Mouse (Mus musculus) cerebellum, adult 11-12 months (tissue): ENCODE data around the gene Mylpf.
"Not testable (repeated sequence)": the region's sequence is repeated elsewhere in the genome, so short reads cannot be mapped to it uniquely, and the experiment has no call there.

ENCODE experiments used
- DNase-seq: peaks from one replicate; pipeline ENCODE4 v3.0.0; 2022

Gene Mylpf

DNA sequence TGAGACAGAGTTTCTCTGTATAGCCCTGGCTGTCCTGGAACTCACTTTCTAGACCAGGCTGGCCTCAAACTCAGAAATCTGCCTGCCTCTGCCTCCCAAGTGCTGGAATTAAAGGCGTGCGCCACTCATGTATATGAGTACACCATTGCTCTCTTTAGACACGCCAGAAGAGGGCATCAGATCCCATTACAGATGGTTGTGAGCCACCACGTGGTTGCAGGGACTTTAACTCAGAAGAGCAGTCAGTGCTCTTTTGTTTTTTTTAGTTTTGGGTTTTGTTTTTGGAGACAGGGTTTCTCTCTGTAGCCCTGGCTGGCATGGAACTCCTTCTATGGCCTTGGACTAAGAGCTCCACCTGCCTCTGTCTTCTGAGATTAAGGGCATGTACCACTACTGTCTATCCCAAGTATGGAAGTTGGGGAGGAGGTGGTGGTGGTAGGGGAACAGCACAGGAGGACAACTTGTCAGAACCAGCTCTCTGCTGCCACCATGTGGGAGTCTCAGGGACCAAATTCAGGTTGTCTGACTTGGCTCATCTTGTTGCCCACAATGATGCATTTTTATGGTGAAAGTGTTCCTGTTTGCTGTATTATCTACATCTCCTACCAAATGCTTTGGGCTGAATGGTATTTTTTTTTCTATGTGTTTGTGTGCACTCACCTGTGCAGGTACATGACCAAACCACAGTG, 20.1 kb downstream of the Mylpf start:
- peak; percentile 67 for DNase-seq

- no peak for DNase-seq
Measured at GRCm38 (mm10) chr7:127231376-127231775, 22.7 kb downstream of the Mylpf start.

GRCm38 (mm10) chr7:127231826-127232621, 23.3 kb downstream of the Mylpf start:
- peak; percentile 21 for DNase-seq

DNA sequence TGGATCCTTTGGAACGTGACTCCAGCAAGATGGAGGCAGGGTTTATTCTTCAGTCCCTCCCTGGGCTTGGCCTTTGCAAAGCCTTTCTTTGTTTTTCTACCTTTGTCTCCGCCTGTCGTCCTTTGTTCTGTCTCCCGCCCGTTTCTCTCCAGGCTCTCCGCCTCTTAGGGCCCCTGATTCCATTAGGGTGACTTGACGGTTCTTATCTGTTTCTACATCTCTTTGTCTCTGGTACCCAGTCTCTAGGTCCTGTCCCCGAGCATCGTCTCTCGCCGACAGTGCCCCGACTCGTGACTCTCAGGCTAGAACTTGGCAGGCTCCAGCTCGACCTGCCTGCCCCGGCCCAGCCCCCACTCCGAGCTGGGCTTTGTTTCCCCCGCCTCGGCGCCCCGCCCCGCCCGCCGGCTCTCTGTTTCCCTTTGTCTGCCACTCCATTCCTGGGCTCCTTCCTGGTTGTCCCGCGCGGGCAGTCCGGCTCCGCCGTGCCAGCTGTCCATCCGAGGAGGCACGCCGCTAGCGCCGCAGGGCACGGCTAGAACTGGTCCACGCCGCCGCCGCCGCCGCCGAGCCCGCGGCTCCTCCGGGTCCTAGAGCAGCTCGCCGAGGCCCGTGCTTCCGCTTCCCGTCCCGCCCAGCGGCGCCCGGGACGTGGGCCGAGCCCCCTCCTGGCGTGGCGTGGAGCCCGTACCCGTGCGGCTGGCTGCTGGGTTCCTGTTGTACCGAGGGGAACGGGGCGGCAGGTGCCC, 24.1 kb downstream of the Mylpf start, which contains the start of the genes Zfp553 and Sept1:
Zfp553 (plus strand) TSS at position 440 of the 746 bp plus-strand sequence.
Sept1 (minus strand) TSS at position 509 of the 746 bp plus-strand sequence.
- peak; percentile 90 for DNase-seq

DNA sequence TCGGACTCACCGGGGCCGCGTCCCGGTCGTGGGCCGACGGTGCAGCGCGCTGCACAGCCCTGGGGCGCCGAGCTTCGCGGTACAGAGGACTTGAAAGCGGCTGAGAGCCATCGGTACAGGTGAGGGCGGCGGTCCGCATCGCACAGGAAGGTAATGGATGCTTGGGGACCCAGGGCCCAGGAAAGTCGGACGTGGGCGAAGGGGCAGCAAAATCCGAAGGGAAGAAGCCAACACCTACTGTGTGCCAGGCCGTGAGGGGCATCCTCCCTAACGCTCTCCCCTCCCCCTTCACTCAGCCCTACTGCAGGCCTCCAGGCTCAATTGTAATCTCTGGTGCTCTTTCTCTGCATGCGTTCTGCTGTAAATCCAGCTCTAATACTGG, 24.7 kb downstream of the Mylpf start:
- no peak for DNase-seq

DNA sequence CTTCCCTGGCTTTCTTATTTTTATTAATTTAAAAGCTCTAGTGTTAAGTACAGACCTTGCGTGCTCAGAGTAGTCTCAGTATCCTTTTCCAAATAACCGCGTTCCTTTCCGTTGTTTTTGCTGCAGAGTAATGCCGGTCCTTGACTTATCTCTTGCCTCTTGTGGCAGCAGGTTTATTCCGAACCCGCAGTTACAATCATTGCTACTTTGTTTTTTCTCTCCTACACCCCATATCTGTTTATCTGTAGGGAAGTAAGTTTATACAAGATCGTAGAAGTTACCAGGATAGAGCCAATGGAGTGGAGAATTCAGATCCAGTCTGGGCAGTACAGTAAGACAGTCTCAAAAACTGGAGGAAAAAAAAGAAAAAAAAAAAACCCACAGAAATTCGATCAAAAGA, 25.1 kb downstream of the Mylpf start:
- DNase-seq: no peak

GRCm38 (mm10) chr7:127234777-127235176, 26.1 kb downstream of the Mylpf start:
- peak; percentile 18 for DNase-seq

GRCm38 (mm10) chr7:127243361-127243867, 34.7 kb downstream of the Mylpf start:
- DNase-seq: no peak

DNA sequence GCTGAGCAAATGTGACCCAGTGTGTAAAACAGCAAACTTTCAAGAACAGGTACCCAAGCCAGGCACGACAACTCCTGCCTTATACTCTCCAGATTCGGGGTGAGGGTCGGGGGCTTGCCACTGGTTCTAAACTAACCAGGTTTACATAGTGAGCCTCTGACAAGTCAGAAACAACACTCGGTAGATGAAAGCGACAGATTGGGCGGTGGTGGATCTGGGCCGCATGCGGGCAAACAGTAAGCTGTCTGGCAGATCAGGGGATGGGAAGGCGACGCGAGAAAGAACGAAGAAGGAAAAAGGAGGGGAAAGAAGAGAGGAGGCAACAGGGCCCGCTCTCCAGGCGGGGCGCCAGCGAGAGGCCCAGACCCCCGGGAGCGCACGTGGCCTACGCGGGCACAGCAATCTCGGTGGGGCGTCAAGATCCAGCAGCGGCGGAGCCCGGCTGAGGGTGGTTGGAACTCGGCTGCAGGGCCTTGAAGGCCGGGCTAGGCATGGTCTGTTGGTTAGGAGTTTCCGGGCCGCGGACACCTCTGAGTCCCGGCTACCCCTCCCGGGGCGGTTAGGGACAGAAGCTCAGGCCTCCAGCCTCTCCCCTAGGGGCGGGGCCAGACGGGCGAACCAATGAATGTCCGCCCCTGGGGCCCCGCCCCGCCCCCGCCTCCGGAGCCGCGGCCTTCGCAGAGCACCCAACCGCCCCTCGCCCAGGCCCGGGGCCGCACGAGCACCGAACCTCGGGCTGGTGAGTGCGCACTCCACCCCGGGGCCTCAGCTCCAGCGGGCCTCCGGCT, 35.4 kb downstream of the Mylpf start, which contains the start of gene Zfp771:
Zfp771 (plus strand) TSS at position 405 of the 788 bp plus-strand sequence.
- DNase-seq: peak; percentile 95

- no peak for DNase-seq
Measured at GRCm38 (mm10) chr7:127244658-127245510, 36.2 kb downstream of the Mylpf start.

DNA sequence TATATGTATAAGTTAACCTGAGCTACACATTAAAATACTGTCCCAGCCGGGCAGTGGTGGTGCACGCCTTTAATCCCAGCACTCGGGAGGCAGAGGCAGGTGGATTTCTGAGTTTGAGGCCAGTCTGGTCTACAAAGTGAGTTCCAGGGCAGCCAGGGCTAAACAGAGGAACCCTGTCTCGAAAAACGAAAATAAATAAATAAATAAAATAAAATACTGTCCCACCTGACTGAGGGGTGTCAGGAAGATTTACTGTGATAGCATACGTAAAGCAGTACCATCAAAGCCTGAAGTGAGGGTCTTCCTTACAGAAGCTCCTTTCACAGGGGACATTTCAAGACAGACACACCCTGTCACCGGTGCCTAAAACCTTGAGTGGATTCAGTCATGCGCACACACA, 41.8 kb downstream of the Mylpf start:
- DNase-seq: not testable (repeated sequence)

DNA sequence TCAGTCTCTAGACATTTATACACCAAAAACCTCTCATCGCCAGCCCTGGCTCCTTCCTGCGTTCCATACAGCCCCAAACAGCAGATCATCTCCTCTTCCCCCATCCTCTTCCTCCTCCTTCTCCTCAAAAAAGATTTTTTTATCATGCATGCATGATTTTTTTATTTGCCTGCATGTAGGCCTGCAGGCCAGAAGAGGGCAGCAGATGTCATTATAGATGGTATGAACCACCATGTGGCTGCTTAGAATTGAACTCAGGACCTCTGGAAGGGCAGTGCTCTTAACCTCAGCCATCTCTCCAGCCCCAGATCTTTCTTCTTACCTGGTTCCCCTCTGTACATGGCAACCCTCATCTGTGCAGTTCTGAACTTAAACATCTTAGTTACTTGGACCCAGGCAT, 43.7 kb downstream of the Mylpf start:
- DNase-seq: no peak

GRCm38 (mm10) chr7:127253341-127253740, 44.7 kb downstream of the Mylpf start:
- peak; percentile 62 for DNase-seq

DNA sequence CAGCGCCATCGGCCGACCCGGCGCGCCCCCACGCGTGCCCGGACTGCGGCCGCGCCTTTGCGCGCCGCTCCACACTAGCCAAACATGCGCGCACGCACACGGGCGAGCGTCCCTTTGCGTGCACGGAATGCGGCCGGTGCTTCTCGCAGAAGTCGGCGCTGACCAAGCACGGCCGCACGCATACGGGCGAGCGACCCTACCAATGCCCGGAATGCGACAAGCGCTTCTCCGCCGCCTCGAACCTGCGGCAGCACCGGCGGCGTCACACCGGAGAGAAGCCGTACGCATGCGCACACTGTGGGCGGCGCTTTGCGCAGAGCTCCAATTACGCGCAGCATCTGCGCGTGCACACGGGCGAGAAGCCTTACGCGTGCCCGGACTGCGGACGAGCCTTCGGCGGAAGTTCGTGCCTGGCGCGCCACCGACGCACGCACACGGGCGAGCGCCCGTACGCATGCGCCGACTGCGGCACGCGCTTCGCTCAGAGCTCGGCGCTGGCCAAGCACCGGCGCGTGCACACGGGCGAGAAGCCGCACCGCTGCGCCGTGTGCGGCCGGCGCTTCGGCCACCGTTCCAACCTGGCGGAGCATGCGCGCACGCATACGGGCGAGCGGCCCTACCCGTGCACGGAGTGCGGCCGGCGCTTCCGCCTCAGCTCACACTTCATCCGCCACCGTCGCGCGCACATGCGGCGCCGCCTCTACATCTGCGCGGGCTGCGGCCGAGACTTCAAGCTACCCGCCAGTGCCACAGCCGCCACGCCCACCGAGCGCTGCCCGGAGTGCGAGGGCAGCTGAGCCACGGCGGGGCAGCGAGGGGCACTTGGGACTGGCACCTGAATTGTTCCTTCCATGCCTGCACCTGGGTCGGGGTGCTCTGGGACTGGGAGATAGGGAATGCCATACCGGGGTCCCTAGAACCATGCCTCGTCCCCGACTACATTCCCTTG, 45.4 kb downstream of the Mylpf start:
- DNase-seq: peak; percentile 98

DNA sequence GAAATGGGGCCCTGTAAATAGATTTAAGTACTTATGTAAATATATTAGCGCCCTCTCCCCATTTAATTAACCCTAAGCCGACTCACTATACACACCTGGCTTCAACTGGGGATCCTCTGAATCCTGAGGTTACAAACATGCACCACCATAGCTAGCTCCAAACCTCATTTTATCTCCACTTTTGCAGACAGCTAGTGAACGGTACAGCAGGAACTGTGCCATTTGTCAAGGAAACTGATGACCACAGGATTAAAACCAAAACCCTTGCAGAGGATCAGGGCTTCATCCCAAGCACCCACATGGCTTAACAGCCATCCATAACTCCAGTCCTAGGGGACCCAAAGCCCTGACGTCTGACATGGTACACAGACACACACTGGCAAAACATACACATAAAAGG, 46.3 kb downstream of the Mylpf start:
- DNase-seq: no peak

DNA sequence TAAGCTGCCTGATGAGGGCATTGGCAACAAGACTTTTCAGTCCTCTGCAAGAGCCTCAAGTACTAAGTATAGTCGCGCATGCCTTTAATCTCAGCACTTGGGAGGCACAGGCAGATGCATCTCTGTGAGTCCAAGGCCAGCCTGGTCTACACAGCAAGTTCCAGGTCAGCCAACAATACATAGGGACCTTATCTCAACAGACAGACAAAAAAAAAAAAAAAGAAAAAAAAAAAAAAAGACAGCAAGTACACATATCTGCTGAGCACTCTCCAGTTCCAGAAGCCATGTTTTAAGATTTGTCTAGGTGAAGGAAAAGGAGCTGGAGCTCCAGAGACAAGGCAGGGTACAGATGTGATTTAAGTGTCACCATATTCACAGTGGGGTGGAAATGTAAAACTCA, 47.3 kb downstream of the Mylpf start:
- no peak for DNase-seq

DNA sequence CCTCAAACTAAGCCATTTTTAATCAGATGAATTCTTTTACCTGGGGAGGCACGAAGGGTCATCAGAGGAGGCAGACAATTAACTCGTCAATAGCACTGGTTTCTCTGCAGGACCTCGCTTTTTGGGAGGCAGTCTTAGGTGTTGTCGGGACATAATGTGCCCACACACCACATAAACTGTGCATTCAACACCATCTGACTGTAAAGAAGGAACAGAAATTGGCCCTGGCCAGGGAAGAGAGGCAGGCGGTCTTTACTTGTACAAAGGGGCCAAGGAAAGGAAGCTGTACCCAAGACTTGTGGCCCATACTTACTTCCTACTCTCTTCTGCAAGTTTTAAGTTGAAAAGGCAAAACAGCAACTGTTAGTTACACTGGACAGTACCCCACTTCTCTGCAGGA, 47.8 kb downstream of the Mylpf start:
- DNase-seq: no peak

- DNase-seq: no peak
Measured at GRCm38 (mm10) chr7:127259186-127259905, 50.7 kb downstream of the Mylpf start.
